Mouse (Mus musculus) adrenal gland (tissue): Measurements from ENCODE around the gene Dnajb4.
"Not testable (repeated sequence)": the region's sequence is repeated elsewhere in the genome, so short reads cannot be mapped to it uniquely, and the experiment has no call there.

Experiments used
- intact Hi-C: fragments of 180-260 bp; cut with DNase I; formaldehyde crosslinking; loops from one replicate; pipeline ENCODE4 v1.15.1; 2025

The Dnajb4 gene

GRCm38 (mm10) chr3:152151725-152152482 is 58.2 kb downstream of the Dnajb4 start:
- intact Hi-C loops: no loop called here

GRCm38 (mm10) chr3:152149863-152150262 is 60.2 kb downstream of the Dnajb4 start:
- intact Hi-C loops: no loop called here

GRCm38 (mm10) chr3:152149449-152149848 is 60.7 kb downstream of the Dnajb4 start:
- intact Hi-C loops: no loop called here

- intact Hi-C loops: no loop called here
Measured at GRCm38 (mm10) chr3:152147085-152147831, 62.8 kb downstream of the Dnajb4 start.

- intact Hi-C loops: no loop called here
Measured at GRCm38 (mm10) chr3:152145186-152145585, 64.9 kb downstream of the Dnajb4 start.

- intact Hi-C loops: no loop called here
Measured at GRCm38 (mm10) chr3:152142989-152143695, 67.0 kb downstream of the Dnajb4 start.

- intact Hi-C loops: no loop called here
Measured at GRCm38 (mm10) chr3:152142146-152142545, 68.0 kb downstream of the Dnajb4 start.

GRCm38 (mm10) chr3:152139308-152139707 is 70.8 kb downstream of the Dnajb4 start:
- intact Hi-C loops: not testable (repeated sequence)

- intact Hi-C loops: not testable (repeated sequence)
Measured at GRCm38 (mm10) chr3:152136106-152136505, 74.0 kb downstream of the Dnajb4 start.

GRCm38 (mm10) chr3:152133621-152134020 is 76.5 kb downstream of the Dnajb4 start:
- intact Hi-C loops: no loop called here

GRCm38 (mm10) chr3:152130963-152131362 is 79.1 kb downstream of the Dnajb4 start:
- intact Hi-C loops: no loop called here

- intact Hi-C loops: not testable (repeated sequence)
Measured at GRCm38 (mm10) chr3:152129426-152129825, 80.7 kb downstream of the Dnajb4 start.

- intact Hi-C loops: no loop called here
Measured at GRCm38 (mm10) chr3:152128631-152129030, 81.5 kb downstream of the Dnajb4 start.
